In the genomic region with DNA sequence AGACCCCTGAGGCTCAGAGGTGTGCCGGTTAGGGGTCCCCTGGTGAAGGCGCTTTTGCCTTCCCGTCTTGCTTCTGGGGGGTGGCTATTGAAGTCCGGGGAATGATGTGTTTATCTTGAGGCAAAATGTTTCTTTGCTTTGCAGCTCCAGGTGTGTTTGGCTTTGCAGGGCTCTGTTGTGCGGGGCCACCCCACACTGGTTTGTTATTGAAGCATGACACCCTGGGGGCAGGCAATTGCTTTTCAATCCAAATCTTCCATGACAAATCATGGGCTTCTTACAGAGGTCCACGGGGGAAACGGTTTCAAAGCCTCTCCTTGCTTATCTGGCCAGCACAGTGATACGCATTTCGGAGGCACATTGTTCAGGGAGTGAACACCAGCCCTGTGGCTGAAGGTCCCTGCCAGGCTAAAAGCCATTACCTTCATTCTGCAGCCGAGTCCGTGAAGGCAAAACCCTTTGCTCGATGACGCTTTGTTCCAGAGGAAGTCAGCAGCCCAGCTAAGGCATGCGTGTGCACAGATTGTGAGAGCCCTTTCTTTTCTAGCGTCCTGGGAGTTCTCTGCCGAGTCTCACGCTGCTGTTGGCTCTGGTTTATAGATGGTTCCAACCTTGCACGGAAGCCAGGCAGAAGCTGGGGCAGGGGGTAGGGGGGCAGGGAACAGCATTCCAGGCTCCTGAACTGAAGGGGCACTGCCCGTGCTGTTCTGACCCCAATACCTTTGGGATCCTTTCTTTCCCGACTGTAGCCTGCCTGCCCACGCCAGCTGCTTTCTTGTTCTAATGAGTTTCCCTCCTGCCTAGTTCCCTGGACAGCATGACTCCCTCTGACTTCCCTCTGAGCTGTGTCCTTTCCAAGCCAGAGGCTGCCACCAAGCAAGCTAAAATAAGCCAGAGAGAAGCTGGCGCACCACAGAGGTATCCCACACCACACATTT, we compare ENCODE assay signal across 9 mouse cellular contexts.
DNase-seq lines count a peak whose midpoint lies in the region; ATAC-seq and TF ChIP-seq lines count a peak whose summit lies in the region.
"Had no signal": no experiment of that assay in that cellular context is flagged by ENCODE, and none has a peak within 500 bp of the region (broad histone marks: within the 10 kb centered on the region; RNA-seq: fewer than 3 reads in every experiment).

No protein-coding gene starts in this region.

- peak; percentile 31 for DNase-seq in gastrocnemius, adult 18-20 months (ENCODE audit: low spot score)
- no peak for DNase-seq in gastrocnemius, postnatal 10 days
- DNase-seq in limb, embryonic 14.5 days (ENCODE audit: low spot score): peak; percentile 18
- no peak for DNase-seq in left cerebral cortex, postnatal 14 days (ENCODE audit: low spot score in 2 of 2)
- DNase-seq in ovary, postnatal 10 days (ENCODE audit: low spot score): no peak

- H3K4me2 ChIP-seq in heart, embryonic 11.5 days: peak overlapping the region; percentile 51
- peak overlapping the region; percentile 38 for H3K4me2 ChIP-seq in limb, embryonic 14.5 days (replicated peaks; ENCODE audit: low read depth, low read length, severe bottlenecking)
- peak overlapping the region; percentile 45 for H3K4me2 ChIP-seq in stomach, embryonic 16.5 days (ENCODE audit: low read depth, low read length)

- H3K36me3 ChIP-seq in heart, embryonic 11.5 days (ENCODE audit: control insufficient read depth, insufficient read depth, low read length): no peaks in the 10 kb centered on the region
- H3K36me3 ChIP-seq in limb, embryonic 14.5 days (ENCODE audit: control insufficient read depth, insufficient read depth, low read length): no peaks in the 10 kb centered on the region
- H3K36me3 ChIP-seq in stomach, embryonic 16.5 days (ENCODE audit: control insufficient read depth, insufficient read depth, low read length): no peaks in the 10 kb centered on the region

- H3K9ac ChIP-seq in heart, embryonic 11.5 days (ENCODE audit: low read depth, low read length): peak overlapping the region; percentile 67
- H3K9ac ChIP-seq in limb, embryonic 14.5 days (ENCODE audit: low read depth, low read length, severe bottlenecking): peak overlapping the region; percentile 44
- peak overlapping the region; percentile 43 for H3K9ac ChIP-seq in stomach, embryonic 16.5 days (ENCODE audit: low read length)

- intact Hi-C loops in left cerebral cortex, postnatal 14 days (cut with DNase I): no loop called here

- no peaks in the 10 kb centered on the region for H3K27me3 ChIP-seq in heart, embryonic 11.5 days (ENCODE audit: control insufficient read depth, insufficient read depth, low read length)
- no peaks in the 10 kb centered on the region for H3K27me3 ChIP-seq in limb, embryonic 14.5 days (ENCODE audit: control insufficient read depth, insufficient read depth, low read length)
- no peaks in the 10 kb centered on the region for H3K27me3 ChIP-seq in stomach, embryonic 16.5 days (ENCODE audit: control insufficient read depth, insufficient read depth, low read length)

- WGBS in heart, embryonic 11.5 days (ENCODE audit: insufficient replicate concordance): 24% methylated on average over 22 of the region's 22 CpGs
- WGBS in limb, embryonic 14.5 days: 16% methylated on average over 22 of the region's 22 CpGs
- 15% methylated on average over 22 of the region's 22 CpGs for WGBS in stomach, embryonic 16.5 days

- peaks cover 5% of the 10 kb centered on the region for H3K4me1 ChIP-seq in brown adipose tissue, adult 24 weeks (ENCODE audit: control insufficient read depth, insufficient read depth, insufficient read length, low read length)
- peaks cover 17% of the 10 kb centered on the region for H3K4me1 ChIP-seq in heart, embryonic 11.5 days (ENCODE audit: control insufficient read depth, insufficient read depth, low read length)
- H3K4me1 ChIP-seq in limb, embryonic 14.5 days (ENCODE audit: control insufficient read depth, insufficient read depth, low read length): peaks cover 19% of the 10 kb centered on the region
- H3K4me1 ChIP-seq in stomach, embryonic 16.5 days (ENCODE audit: control insufficient read depth, insufficient read depth, low read length): peaks cover 10% of the 10 kb centered on the region; the same call in 1 of the 2 replicates
- H3K4me1 ChIP-seq: megakaryocyte, embryonic 14.5 days had no signal

- H3K9me3 ChIP-seq in heart, embryonic 11.5 days (replicated peaks; ENCODE audit: control insufficient read depth, low read length): no peaks in the 10 kb centered on the region
- H3K9me3 ChIP-seq in limb, embryonic 14.5 days (ENCODE audit: control insufficient read depth, low read length): no peaks in the 10 kb centered on the region
- no peaks in the 10 kb centered on the region for H3K9me3 ChIP-seq in stomach, embryonic 16.5 days (replicated peaks; ENCODE audit: control insufficient read depth, low read length)

- H3K4me3 ChIP-seq in brown adipose tissue, adult 24 weeks (ENCODE audit: insufficient read depth, low read depth, low read length): peak overlapping the region; percentile 25
- peak overlapping the region; percentile 15 for H3K4me3 ChIP-seq in heart, embryonic 11.5 days (ENCODE audit: low read depth, low read length)
- H3K4me3 ChIP-seq in limb, embryonic 14.5 days (replicated peaks; ENCODE audit: low read length): peak overlapping the region; percentile 14; the same call in 1 of the 2 replicates
- peak overlapping the region; percentile 9; the same call in 1 of the 2 replicates for H3K4me3 ChIP-seq in stomach, embryonic 16.5 days (replicated peaks; ENCODE audit: low read length)

- no peak for TF ChIP-seq POLR2A in limb, embryonic 14.5 days (IDR thresholded peaks at IDR 0.05; ENCODE audit: borderline replicate concordance, extremely low read depth, insufficient read depth, insufficient read length)

- no peak for ATAC-seq in heart, embryonic 11.5 days (replicated peaks; ENCODE audit: insufficient number of reproducible peaks, low FRiP score, low TSS enrichment)
- peak; percentile 36; the same call in 1 of the 2 replicates for ATAC-seq in limb, embryonic 14.5 days (ENCODE audit: low FRiP score, low read depth)
- ATAC-seq in stomach, embryonic 16.5 days (ENCODE audit: insufficient read depth, low FRiP score): no peak; the same call in 1 of the 2 replicates

- peak overlapping the region; percentile 30 for H3K27ac ChIP-seq in brown adipose tissue, adult 24 weeks (replicated peaks; ENCODE audit: low read depth, low read length)
- H3K27ac ChIP-seq in heart, embryonic 11.5 days (ENCODE audit: low read depth, low read length): peak overlapping the region; percentile 76
- peak overlapping the region; percentile 55 for H3K27ac ChIP-seq in limb, embryonic 14.5 days (replicated peaks; ENCODE audit: low read depth, low read length)
- H3K27ac ChIP-seq in stomach, embryonic 16.5 days (ENCODE audit: low read length): peak overlapping the region; percentile 15

Comparison
In these comparisons a context has a peak if more than half of its experiments do, and no peak if none do; other contexts are left out.
1. DNase-seq: peak in gastrocnemius, adult 18-20 months (single experiment) and limb, embryonic 14.5 days (single experiment); none in gastrocnemius, postnatal 10 days (single experiment), left cerebral cortex, postnatal 14 days (0 of 2) and ovary, postnatal 10 days (single experiment).
2. H3K27ac ChIP-seq: peak in every context shown above with its lines; median percentile 76 in heart, embryonic 11.5 days; 55 in limb, embryonic 14.5 days; 30 in brown adipose tissue, adult 24 weeks; 15 in stomach, embryonic 16.5 days.
3. Peak in every context shown above with its lines, with median percentiles within 50 percentile points of each other: H3K4me3 ChIP-seq, H3K4me2 ChIP-seq and H3K9ac ChIP-seq.